Mouse (Mus musculus): ENCODE measurements around the gene Chmp4b. TPM values are rescaled to one million over a fixed set of nuclear protein-coding genes. Genes with fewer than 3 reads are reported as not detected.

Gene Chmp4b
- total and polyA plus RNA-seq, 2 experiments from 2014 or later = 35.9 to 113 TPM

GRCm38 (mm10) chr2:154700177-154700576 lies 48.7 kb downstream of the Chmp4b start:
- WGBS = 83% methylated on average over 2 of the region's 2 CpGs
- H3K4me2 ChIP-seq (ENCODE audit: low read depth, low read length) = no peak overlapping the region
- H3K4me3 ChIP-seq (ENCODE audit: low read length) = no peak overlapping the region
- no peak overlapping the region for H3K9ac ChIP-seq (replicated peaks; ENCODE audit: low read length)
- TF ChIP-seq CTCF (IDR thresholded peaks at IDR 0.05; ENCODE audit: low read depth) = no peak
- H3K36me3 ChIP-seq (ENCODE audit: insufficient read depth, low read length) = peaks cover 2% of the 10 kb centered on the region; the same call in 1 of the 2 replicates
- no peaks in the 10 kb centered on the region for H3K4me1 ChIP-seq (ENCODE audit: insufficient read depth, low read length)
- DNase-seq (ENCODE audit: low spot score) (no peak), ATAC-seq (no peak)
- no peaks in the 10 kb centered on the region for H3K27me3 ChIP-seq (ENCODE audit: insufficient read depth, low read length)
- no peak overlapping the region for H3K27ac ChIP-seq
- no peaks in the 10 kb centered on the region for H3K9me3 ChIP-seq (ENCODE audit: low read length)

GRCm38 (mm10) chr2:154702637-154703315 lies 51.3 kb downstream of the Chmp4b start:
- H3K4me3 ChIP-seq (ENCODE audit: low read length) = 0 out of 2 replicates have a peak overlapping the region, but pooled peaks have one; percentile 10
- H3K4me1 ChIP-seq (ENCODE audit: insufficient read depth, low read length) = no peaks in the 10 kb centered on the region
- no peak overlapping the region for H3K27ac ChIP-seq
- H3K36me3 ChIP-seq (ENCODE audit: insufficient read depth, low read length) = no peaks in the 10 kb centered on the region; the same call in 1 of the 2 replicates
- peak overlapping the region; percentile 40 for H3K4me2 ChIP-seq (ENCODE audit: low read depth, low read length)
- peak; percentile 99 for TF ChIP-seq CTCF (IDR thresholded peaks at IDR 0.05; ENCODE audit: low read depth)
- no peaks in the 10 kb centered on the region for H3K9me3 ChIP-seq (ENCODE audit: low read length)
- no peaks in the 10 kb centered on the region for H3K27me3 ChIP-seq (ENCODE audit: insufficient read depth, low read length)
- WGBS = 5% methylated on average over 17 of the region's 17 CpGs
- DNase-seq (ENCODE audit: low spot score) = peak; percentile 88
- H3K9ac ChIP-seq (replicated peaks; ENCODE audit: low read length) = no peak overlapping the region
- ATAC-seq = peak; percentile 75

- Histone ChIP-seq H3K9me3 (ENCODE audit: low read length) (no peaks in the 10 kb centered on the region), H3K4me3 (ENCODE audit: low read length) (no peak overlapping the region), H3K36me3 (ENCODE audit: insufficient read depth, low read length) (no peaks in the 10 kb centered on the region), H3K27ac (no peak overlapping the region), H3K9ac (replicated peaks; ENCODE audit: low read length) (no peak overlapping the region), H3K4me1 (ENCODE audit: insufficient read depth, low read length) (no peaks in the 10 kb centered on the region), H3K27me3 (ENCODE audit: insufficient read depth, low read length) (no peaks in the 10 kb centered on the region), H3K4me2 (ENCODE audit: low read depth, low read length) (no peak overlapping the region)
- ATAC-seq (no peak), DNase-seq (ENCODE audit: low spot score) (no peak)
- WGBS = 58% methylated on average over 11 of the region's 11 CpGs
- no peak for TF ChIP-seq CTCF (IDR thresholded peaks at IDR 0.05; ENCODE audit: low read depth)
These were observed 55.2 kb downstream of the Chmp4b start for GRCm38 (mm10) chr2:154706526-154707280.

- WGBS = 80% methylated on average over 7 of the region's 7 CpGs
- no peak for ATAC-seq
- H3K9me3 ChIP-seq (ENCODE audit: low read length) = no peaks in the 10 kb centered on the region
- H3K4me1 ChIP-seq (ENCODE audit: insufficient read depth, low read length) = no peaks in the 10 kb centered on the region
- H3K27me3 ChIP-seq (ENCODE audit: insufficient read depth, low read length) = no peaks in the 10 kb centered on the region
- no peaks in the 10 kb centered on the region for H3K36me3 ChIP-seq (ENCODE audit: insufficient read depth, low read length)
- H3K27ac ChIP-seq = no peak overlapping the region
- TF ChIP-seq CTCF (IDR thresholded peaks at IDR 0.05; ENCODE audit: low read depth) = no peak
- no peak overlapping the region for H3K4me3 ChIP-seq (ENCODE audit: low read length)
- H3K4me2 ChIP-seq (ENCODE audit: low read depth, low read length) = no peak overlapping the region
- DNase-seq (ENCODE audit: low spot score) = no peak
- H3K9ac ChIP-seq (replicated peaks; ENCODE audit: low read length) = no peak overlapping the region
These were observed 55.8 kb downstream of the Chmp4b start for GRCm38 (mm10) chr2:154707284-154707683.

GRCm38 (mm10) chr2:154707830-154708385 lies 56.4 kb downstream of the Chmp4b start:
- TF ChIP-seq CTCF (IDR thresholded peaks at IDR 0.05; ENCODE audit: low read depth) = no peak
- Histone ChIP-seq H3K4me2 (ENCODE audit: low read depth, low read length) (no peak overlapping the region), H3K27ac (no peak overlapping the region), H3K9me3 (ENCODE audit: low read length) (no peaks in the 10 kb centered on the region), H3K36me3 (ENCODE audit: insufficient read depth, low read length) (no peaks in the 10 kb centered on the region), H3K4me3 (ENCODE audit: low read length) (no peak overlapping the region), H3K27me3 (ENCODE audit: insufficient read depth, low read length) (no peaks in the 10 kb centered on the region), H3K4me1 (ENCODE audit: insufficient read depth, low read length) (no peaks in the 10 kb centered on the region), H3K9ac (replicated peaks; ENCODE audit: low read length) (no peak overlapping the region)
- DNase-seq (ENCODE audit: low spot score) (no peak), ATAC-seq (no peak)
- 55% methylated on average over 7 of the region's 7 CpGs for WGBS

- Histone ChIP-seq H3K27ac (no peak overlapping the region), H3K4me1 (ENCODE audit: insufficient read depth, low read length) (no peaks in the 10 kb centered on the region), H3K27me3 (ENCODE audit: insufficient read depth, low read length) (no peaks in the 10 kb centered on the region), H3K4me3 (ENCODE audit: low read length) (no peak overlapping the region), H3K4me2 (ENCODE audit: low read depth, low read length) (no peak overlapping the region), H3K9me3 (ENCODE audit: low read length) (no peaks in the 10 kb centered on the region), H3K9ac (replicated peaks; ENCODE audit: low read length) (no peak overlapping the region), H3K36me3 (ENCODE audit: insufficient read depth, low read length) (no peaks in the 10 kb centered on the region)
- no peak for TF ChIP-seq CTCF (IDR thresholded peaks at IDR 0.05; ENCODE audit: low read depth)
- DNase-seq (ENCODE audit: low spot score) = no peak
- peak; percentile 50 for ATAC-seq
- 45% methylated on average over 3 of the region's 3 CpGs for WGBS
These were observed 60.2 kb downstream of the Chmp4b start for GRCm38 (mm10) chr2:154711701-154712100.

Measured in hindbrain, postnatal 0 days (tissue).